Mouse (Mus musculus) CH12.LX (cell line): ENCODE data around the gene Pirt.

Source experiments
- CHD1 ChIP-seq: IDR thresholded peaks from 2 replicates; pipeline ENCODE4 v1.6.1; 2012; ENCODE audit warnings: low read depth, low read length, improper control_type of control experiment, inconsistent platforms
- CTCF ChIP-seq, 2 experiments: IDR thresholded peaks in 1 of 2; conservative IDR thresholded peaks in 1 of 2; 2 replicates each; pipeline ENCODE4 v1.5.1; 2011 to 2012; ENCODE audit warnings: low read depth in 2 of 2, low read length in 2 of 2, improper control_type of control experiment in 1 of 2, inconsistent platforms in 1 of 2, mild to moderate bottlenecking in 1 of 2, moderate library complexity in 1 of 2
- EP300 ChIP-seq: IDR thresholded peaks from 2 replicates; pipeline ENCODE4 v1.6.1; 2011; ENCODE audit warnings: low read length, improper control_type of control experiment
- GABPA ChIP-seq: IDR thresholded peaks from 2 replicates; pipeline ENCODE4 v1.6.1; 2012; ENCODE audit warnings: low read depth, low read length, improper control_type of control experiment, inconsistent platforms; ENCODE audit not compliant: insufficient replicate concordance
- MAZ ChIP-seq: IDR thresholded peaks from 2 replicates; pipeline ENCODE4 v1.6.1; 2012; ENCODE audit warnings: low read depth, mild to moderate bottlenecking, inconsistent platforms, low read length, improper control_type of control experiment, moderate library complexity
- NRF1 ChIP-seq: IDR thresholded peaks from 2 replicates; pipeline ENCODE4 v1.6.1; 2014; ENCODE audit warnings: low read depth, mild to moderate bottlenecking, inconsistent platforms, low read length, improper control_type of control experiment, moderate library complexity
- POLR2A ChIP-seq: IDR thresholded peaks from 2 replicates; pipeline ENCODE4 v1.6.1; 2011; ENCODE audit warnings: low read depth, mild to moderate bottlenecking, improper control_type of control experiment, low read length
- RAD21 ChIP-seq: IDR thresholded peaks from 2 replicates; pipeline ENCODE4 v1.6.1; 2011; ENCODE audit warnings: low read depth, mild to moderate bottlenecking, low read length, improper control_type of control experiment, moderate library complexity
- RCOR1 ChIP-seq: conservative IDR thresholded peaks from 2 replicates; pipeline ENCODE4 v1.6.1; 2012; ENCODE audit warnings: low read depth, mild to moderate bottlenecking, inconsistent platforms, low read length, improper control_type of control experiment
- TBP ChIP-seq: conservative IDR thresholded peaks from 2 replicates; pipeline ENCODE4 v1.6.1; 2011; ENCODE audit warnings: low read depth, low read length, improper control_type of control experiment
- TCF12 ChIP-seq: IDR thresholded peaks from 2 replicates; pipeline ENCODE4 v1.6.1; 2014; ENCODE audit warnings: low read depth, mild to moderate bottlenecking, inconsistent platforms, low read length, improper control_type of control experiment
- UBTF ChIP-seq: IDR thresholded peaks from 2 replicates; pipeline ENCODE4 v1.6.1; 2012; ENCODE audit warnings: low read depth, mild to moderate bottlenecking, inconsistent platforms, low read length, improper control_type of control experiment, moderate library complexity
- ZC3H11A ChIP-seq: IDR thresholded peaks from 2 replicates; pipeline ENCODE4 v1.6.1; 2012; ENCODE audit warnings: low read depth, mild to moderate bottlenecking, inconsistent platforms, low read length, improper control_type of control experiment
- ZMIZ1 ChIP-seq: IDR thresholded peaks from 2 replicates; pipeline ENCODE4 v1.6.1; 2012; ENCODE audit warnings: low read depth, mild to moderate bottlenecking, inconsistent platforms, low read length, improper control_type of control experiment

DNA sequence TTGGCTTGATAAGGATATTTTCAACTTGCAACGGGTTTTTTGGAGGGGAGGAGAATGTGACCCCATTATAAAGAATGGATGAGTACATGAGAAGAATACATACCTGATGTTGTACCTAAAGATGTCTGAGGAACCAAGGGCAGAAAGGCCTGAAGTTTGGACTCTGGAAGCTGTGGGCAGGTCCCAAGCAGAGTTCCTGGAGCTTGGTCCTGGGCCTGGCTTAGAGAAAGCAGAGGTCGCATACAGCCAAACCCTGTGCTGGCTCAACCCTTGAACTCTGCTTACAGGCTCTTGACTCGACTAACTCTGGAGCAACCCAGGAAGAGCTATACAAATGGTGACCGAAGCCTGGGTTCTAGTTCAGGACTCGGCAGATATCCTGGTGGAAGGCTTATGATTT lies 30.2 kb downstream of the Pirt start:
- TF ChIP-seq TCF12: no peak
- no peak for TF ChIP-seq TBP
- TF ChIP-seq RAD21: no peak
- no peak for TF ChIP-seq MAZ
- TF ChIP-seq CTCF (conservative IDR thresholded peaks at IDR 0.05 in 1 of 2, IDR thresholded peaks at IDR 0.05 in 1 of 2; ENCODE audit: low read depth in 2 of 2, low read length in 2 of 2): no peak
- no peak for TF ChIP-seq UBTF
- no peak for TF ChIP-seq EP300
- no peak for TF ChIP-seq GABPA
- no peak for TF ChIP-seq ZC3H11A
- TF ChIP-seq NRF1: no peak
- no peak for TF ChIP-seq ZMIZ1
- no peak for TF ChIP-seq CHD1
- TF ChIP-seq RCOR1: no peak
- TF ChIP-seq POLR2A: no peak
